Mouse (Mus musculus) liver, embryonic 14.5 days (tissue): ENCODE results near the gene Themis2.

ENCODE experiments used
- CTCF ChIP-seq: IDR thresholded peaks from 2 replicates; pipeline ENCODE4 v1.5.1; 2016; ENCODE audit warnings: antibody characterized with exemption, low read depth, control low read depth
- EP300 ChIP-seq: IDR thresholded peaks from 2 replicates; pipeline ENCODE4 v1.6.1; 2016; ENCODE audit warnings: antibody characterized with exemption, low read depth

DNA sequence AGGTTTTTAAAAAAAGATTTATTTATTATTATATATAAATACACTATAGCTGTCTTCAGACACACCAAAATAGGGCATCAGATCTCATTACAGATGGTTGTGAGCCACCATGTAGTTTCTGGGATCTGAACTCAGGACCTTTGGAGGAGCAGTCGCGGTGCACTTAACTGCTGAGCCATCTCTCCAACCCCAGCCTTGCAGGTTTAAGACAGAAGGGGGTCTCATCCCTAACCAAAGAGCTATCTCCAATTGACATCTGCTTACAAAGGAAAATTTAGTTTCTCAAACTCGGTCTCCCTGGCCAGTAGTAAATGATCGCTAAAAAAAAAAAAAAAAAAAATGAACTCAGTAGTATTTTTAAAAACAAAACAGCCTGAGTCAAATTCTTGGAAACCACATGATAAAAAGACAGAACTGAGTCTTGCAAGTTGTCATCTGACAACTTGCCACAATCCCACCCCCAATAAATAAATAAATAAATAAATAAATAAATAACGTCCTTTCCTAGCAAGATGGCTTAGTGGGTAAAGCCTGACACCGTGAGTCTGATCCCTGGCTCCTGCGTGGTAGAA, 10.5 kb upstream of the Themis2 start:
- no peak for TF ChIP-seq CTCF
- TF ChIP-seq EP300 = no peak
